Mouse (Mus musculus) heart, postnatal 0 days (tissue): ENCODE data around the gene Cntn4. TPM values are rescaled to one million over a fixed set of nuclear protein-coding genes. Genes with fewer than 3 reads are reported as not detected.

Experiments
- ATAC-seq: fragments of 200-750 bp; cut with Nextera tagmentation; 2 replicates; pipeline ENCODE4 v1.8.0; 2017; ENCODE audit warnings: low read depth, moderate number of reproducible peaks, moderate library complexity; ENCODE audit not compliant: insufficient read depth
- DNase-seq: peaks from one replicate; pipeline ENCODE4 v3.0.0-alpha.2; 2016; ENCODE audit warnings: low spot score
- H3K27ac ChIP-seq: fragments of 300-500 bp; sonication (generic); 2 replicates; pipeline ENCODE4 v1.5.1; 2014; ENCODE audit warnings: low read depth, mild to moderate bottlenecking
- H3K27me3 ChIP-seq: fragments of 300-500 bp; sonication (generic); 2 replicates; pipeline ENCODE4 v1.6.1; 2014; ENCODE audit warnings: low read length, mixed read lengths; ENCODE audit not compliant: control insufficient read depth, insufficient read depth
- H3K36me3 ChIP-seq: fragments of 300-500 bp; sonication (generic); replicated peaks from 2 replicates; pipeline ENCODE4 v1.6.1; 2014; ENCODE audit warnings: low read length, mixed read lengths; ENCODE audit not compliant: control insufficient read depth, insufficient read depth
- H3K4me1 ChIP-seq: fragments of 300-500 bp; sonication (generic); 2 replicates; pipeline ENCODE4 v1.6.1; 2014; ENCODE audit warnings: antibody characterized with exemption; ENCODE audit not compliant: control insufficient read depth, insufficient read depth
- H3K4me2 ChIP-seq: fragments of 300-500 bp; sonication (generic); 2 replicates; pipeline ENCODE4 v1.6.1; 2014; ENCODE audit warnings: low read depth, mild to moderate bottlenecking, low read length, moderate library complexity
- H3K4me3 ChIP-seq: fragments of 300-500 bp; sonication (generic); 2 replicates; pipeline ENCODE4 v1.5.1; 2014; ENCODE audit warnings: low read depth, low read length
- H3K9ac ChIP-seq: fragments of 300-500 bp; sonication (generic); replicated peaks from 2 replicates; pipeline ENCODE4 v1.6.1; 2014; ENCODE audit warnings: low read depth, low read length, mixed read lengths
- H3K9me3 ChIP-seq: fragments of 300-500 bp; sonication (generic); replicated peaks from 2 replicates; pipeline ENCODE4 v1.6.1; 2016; ENCODE audit warnings: low read length; ENCODE audit not compliant: control insufficient read depth
- CTCF ChIP-seq: IDR thresholded peaks from 2 replicates; pipeline ENCODE4 v1.5.1; 2016; ENCODE audit warnings: antibody characterized with exemption, control low read depth, low read depth
- EP300 ChIP-seq: IDR thresholded peaks from 2 replicates; pipeline ENCODE4 v1.6.1; 2016; ENCODE audit warnings: antibody characterized with exemption, low read depth
- WGBS: fragments of 180-500 bp; shearing (Covaris S2); extraction: QIAGEN DNeasy Blood & Tissue Kit; methylation state at CpG from one replicate; pipeline ENCODE4 v1.1.7; 2014; 5-methylcytosine and 5-hydroxymethylcytosine counted together
- polyA plus RNA-seq: library from polyadenylated mRNA; unstranded; fragments of >200 nt; fragmentation: Nextera tagmentation; extraction: Ambion mirVana; gene quantifications from 2 replicates; pipeline ENCODE4 v1.2.1, GENCODE M21; 2015
- total RNA-seq: library from RNA; depleted of rRNA; stranded (reverse); fragments of >200 nt; gene quantifications from 2 replicates; pipeline ENCODE4 v1.2.3, GENCODE M21; 2014; ENCODE audit warnings: low replicate concordance

The Cntn4 gene
- total and polyA plus RNA-seq, 2 experiments from 2014 or later, result 0.04 to 0.07 TPM

GRCm38 (mm10) chr6:106663780-106664651 is 986.6 kb downstream of the Cntn4 start:
- DNase-seq (no peak), ATAC-seq (no peak)
- no peak overlapping the region for H3K27ac ChIP-seq
- no peak overlapping the region for H3K9ac ChIP-seq
- no peaks in the 10 kb centered on the region for H3K9me3 ChIP-seq
- no peaks in the 10 kb centered on the region for H3K36me3 ChIP-seq
- WGBS, result 41% methylated on average over 6 of the region's 6 CpGs
- no peaks in the 10 kb centered on the region for H3K4me1 ChIP-seq
- TF ChIP-seq CTCF, result peak; percentile 47
- TF ChIP-seq EP300, result no peak
- H3K27me3 ChIP-seq, result no peaks in the 10 kb centered on the region
- H3K4me2 ChIP-seq, result no peak overlapping the region
- H3K4me3 ChIP-seq, result no peak overlapping the region

GRCm38 (mm10) chr6:106675581-106675980 is 998.1 kb downstream of the Cntn4 start:
- H3K4me2 ChIP-seq, result no peak overlapping the region
- DNase-seq (no peak), ATAC-seq (no peak)
- no peak overlapping the region for H3K9ac ChIP-seq
- H3K4me1 ChIP-seq, result no peaks in the 10 kb centered on the region
- TF ChIP-seq EP300 (no peak), CTCF (no peak)
- no peaks in the 10 kb centered on the region for H3K36me3 ChIP-seq
- H3K27me3 ChIP-seq, result no peaks in the 10 kb centered on the region
- H3K27ac ChIP-seq, result no peak overlapping the region
- H3K9me3 ChIP-seq, result no peaks in the 10 kb centered on the region
- no peak overlapping the region for H3K4me3 ChIP-seq
- WGBS, result 78% methylated on average over 8 of the region's 8 CpGs

- no peak for DNase-seq
- H3K4me1 ChIP-seq, result no peaks in the 10 kb centered on the region
- H3K27me3 ChIP-seq, result no peaks in the 10 kb centered on the region
- H3K4me2 ChIP-seq, result no peak overlapping the region
- H3K9ac ChIP-seq, result no peak overlapping the region
- H3K9me3 ChIP-seq, result no peaks in the 10 kb centered on the region
- 48% methylated on average over 3 of the region's 3 CpGs for WGBS
- no peak overlapping the region for H3K27ac ChIP-seq
- H3K36me3 ChIP-seq, result no peaks in the 10 kb centered on the region
- TF ChIP-seq EP300 (no peak), CTCF (no peak)
- H3K4me3 ChIP-seq, result no peak overlapping the region
- ATAC-seq, result no peak
These were observed 1024.5 kb downstream of the Cntn4 start for GRCm38 (mm10) chr6:106701931-106702330.

- no peaks in the 10 kb centered on the region for H3K4me1 ChIP-seq
- H3K27ac ChIP-seq, result no peak overlapping the region
- no peaks in the 10 kb centered on the region for H3K9me3 ChIP-seq
- DNase-seq (no peak), ATAC-seq (no peak)
- H3K4me2 ChIP-seq, result no peak overlapping the region
- no peaks in the 10 kb centered on the region for H3K36me3 ChIP-seq
- H3K4me3 ChIP-seq, result no peak overlapping the region
- no peak overlapping the region for H3K9ac ChIP-seq
- 29% methylated on average over 3 of the region's 3 CpGs for WGBS
- TF ChIP-seq EP300 (no peak), CTCF (no peak)
- no peaks in the 10 kb centered on the region for H3K27me3 ChIP-seq
These were observed 1028.1 kb downstream of the Cntn4 start for GRCm38 (mm10) chr6:106705506-106706035.

- TF ChIP-seq CTCF, result no peak
- no peak for TF ChIP-seq EP300
- Histone ChIP-seq H3K27ac (no peak overlapping the region), H3K4me2 (no peak overlapping the region), H3K27me3 (no peaks in the 10 kb centered on the region), H3K4me1 (no peaks in the 10 kb centered on the region), H3K36me3 (no peaks in the 10 kb centered on the region), H3K4me3 (no peak overlapping the region), H3K9me3 (no peaks in the 10 kb centered on the region), H3K9ac (no peak overlapping the region)
- DNase-seq (no peak), ATAC-seq (no peak)
- WGBS, result 64% methylated on average over 4 of the region's 4 CpGs
These were observed 1048.2 kb downstream of the Cntn4 start for GRCm38 (mm10) chr6:106725642-106726041.

GRCm38 (mm10) chr6:106726078-106726477 is 1048.6 kb downstream of the Cntn4 start:
- no peak for DNase-seq
- 70% methylated on average over 6 of the region's 6 CpGs for WGBS
- TF ChIP-seq CTCF (no peak), EP300 (no peak)
- ATAC-seq, result no peak
- no peak overlapping the region for H3K9ac ChIP-seq
- H3K4me2 ChIP-seq, result no peak overlapping the region
- no peaks in the 10 kb centered on the region for H3K36me3 ChIP-seq
- H3K9me3 ChIP-seq, result no peaks in the 10 kb centered on the region
- no peaks in the 10 kb centered on the region for H3K4me1 ChIP-seq
- no peak overlapping the region for H3K4me3 ChIP-seq
- H3K27ac ChIP-seq, result no peak overlapping the region
- no peaks in the 10 kb centered on the region for H3K27me3 ChIP-seq
